24 mouse cellular contexts compared by ENCODE assay signal in the genomic region with DNA sequence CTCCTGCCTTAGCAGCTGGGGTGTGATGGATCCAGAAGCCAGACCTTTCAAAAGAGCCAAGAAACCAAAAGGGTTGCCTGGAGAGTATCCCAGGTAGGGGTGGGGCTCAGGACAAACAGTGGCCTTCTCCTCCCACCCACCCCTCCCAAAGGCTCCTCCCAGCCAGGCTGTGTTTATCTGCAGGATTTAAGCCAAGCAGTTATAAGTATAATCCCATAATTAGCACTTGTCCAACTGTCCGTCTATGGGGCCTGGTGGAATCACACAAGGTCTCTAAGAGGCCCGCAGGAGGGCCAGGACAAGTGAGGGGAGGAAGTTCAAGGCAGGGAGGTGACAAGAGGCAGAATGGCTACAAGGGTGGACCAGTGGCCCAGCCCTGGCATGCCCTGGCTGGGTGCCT. TPM values are rescaled to one million over a fixed set of nuclear protein-coding genes. Genes with fewer than 3 reads are reported as not detected.
DNase-seq lines count a peak whose midpoint lies in the region; ATAC-seq lines count a peak whose summit lies in the region.
"Had no signal": no experiment of that assay in that cellular context is flagged by ENCODE, and none has a peak within 500 bp of the region (broad histone marks: within the 10 kb centered on the region; RNA-seq: fewer than 3 reads in every experiment).

No protein-coding gene starts in this region.

- WGBS in limb, embryonic 10.5 days = 68% methylated on average over 2 of the region's 2 CpGs
- WGBS in hindbrain, embryonic 16.5 days = 67% methylated on average over 2 of the region's 2 CpGs

- intact Hi-C loops in heart, postnatal 14 days (cut with DNase I) = no loop called here

- no peak overlapping the region for H3K4me3 ChIP-seq in limb, embryonic 10.5 days
- H3K4me3 ChIP-seq in hindbrain, embryonic 16.5 days (ENCODE audit: low read length) = no peak overlapping the region

- peak; percentile 64 for DNase-seq in retina, postnatal 1 day
- no peak for DNase-seq in retina, embryonic 14.5 days (ENCODE audit: low spot score)
- no peak for DNase-seq in limb, embryonic 10.5 days (ENCODE audit: low spot score)
- DNase-seq in retina, postnatal 7 days (ENCODE audit: low read depth, low spot score) = peak; percentile 53
- DNase-seq in heart, postnatal 14 days = no peak
- DNase-seq: adrenal gland, adult 2 months; adrenal gland, adult 8-10 months; adrenal gland, postnatal 10 days; adrenal gland, postnatal 14 days; adrenal gland, postnatal 25 days; adrenal gland, postnatal 36 days; B cell, adult 2 months; cerebellum, adult 11 months; cerebellum, adult 11-12 months; cerebellum, adult 18-20 months had no signal

- H3K9ac ChIP-seq in hindbrain, embryonic 16.5 days (ENCODE audit: low read depth, low read length) = no peak overlapping the region

- H3K4me1 ChIP-seq in limb, embryonic 10.5 days = peaks cover 3% of the 10 kb centered on the region; the same call in 1 of the 2 replicates
- H3K4me1 ChIP-seq in hindbrain, embryonic 16.5 days (ENCODE audit: control insufficient read depth, insufficient read depth, low read depth, low read length) = no peaks in the 10 kb centered on the region

- H3K9me3 ChIP-seq in limb, embryonic 10.5 days (replicated peaks) = no peaks in the 10 kb centered on the region
- H3K9me3 ChIP-seq in hindbrain, embryonic 16.5 days (ENCODE audit: control insufficient read depth, low read length) = no peaks in the 10 kb centered on the region

- H3K27ac ChIP-seq in limb, embryonic 10.5 days = 0 out of 2 replicates have a peak overlapping the region, but pooled peaks have one; percentile 22
- H3K27ac ChIP-seq in hindbrain, embryonic 16.5 days (ENCODE audit: low read depth, low read length) = no peak overlapping the region

- H3K27me3 ChIP-seq in limb, embryonic 10.5 days (ENCODE audit: low read depth, poor library complexity, severe bottlenecking) = peaks cover 24% of the 10 kb centered on the region
- H3K27me3 ChIP-seq in hindbrain, embryonic 16.5 days (replicated peaks; ENCODE audit: control insufficient read depth, insufficient read depth, low read length) = no peaks in the 10 kb centered on the region

- H3K36me3 ChIP-seq in limb, embryonic 10.5 days = no peaks in the 10 kb centered on the region
- no peaks in the 10 kb centered on the region for H3K36me3 ChIP-seq in hindbrain, embryonic 16.5 days (ENCODE audit: control insufficient read depth, insufficient read depth, low read length)
- H3K36me3 ChIP-seq: G1E had no signal

- ATAC-seq in hindbrain, embryonic 16.5 days = no peak
- ATAC-seq: activated CD4-positive, CD25-positive, alpha-beta regulatory T cell, adult 4 months; CD4-positive, CD25-positive, alpha-beta regulatory T cell, adult 4 months; Patski had no signal

- H3K4me2 ChIP-seq in hindbrain, embryonic 16.5 days (ENCODE audit: low read length) = no peak overlapping the region

RNA-seq across cellular contexts. Expression of a gene that starts 6.7 kb away (rescaled TPM):
- polyA plus RNA-seq in limb, embryonic 10.5 days (2016; fragmentation: Nextera tagmentation; extraction: Ambion mirVana) = 0.13 TPM in 1 of 2 replicates, not detected in the other
- polyA plus RNA-seq in hindbrain, embryonic 16.5 days (2015; fragmentation: Nextera tagmentation; extraction: Ambion mirVana) = 0.55 and 0.69 TPM in 2 replicates
- total RNA-seq in heart, postnatal 14 days (2021) = 1 to 10 TPM in 1 of 2 experiments, under 1 TPM in 1; 0.27 to 1.3 TPM
- total RNA-seq: G1E, MEL had no signal
- polyA plus RNA-seq: CD4-positive, CD25-positive, alpha-beta regulatory T cell, adult 4 months; G1E had no signal

RNA-seq across cellular contexts. Expression of a gene that starts 23.8 kb away (rescaled TPM):
- 0.14 TPM in 1 of 2 replicates, not detected in the other for polyA plus RNA-seq in limb, embryonic 10.5 days (2016; fragmentation: Nextera tagmentation; extraction: Ambion mirVana)
- 22.4 and 24.2 TPM in 2 replicates for polyA plus RNA-seq in hindbrain, embryonic 16.5 days (2015; fragmentation: Nextera tagmentation; extraction: Ambion mirVana)
- under 1 TPM in 1 of 2 experiments, not detected in 1; 0.12 TPM for total RNA-seq in heart, postnatal 14 days (2021)
- total RNA-seq: adrenal gland, adult 18-20 months; adrenal gland, adult 2 months; adrenal gland, adult 8-10 months; adrenal gland, postnatal 14 days; adrenal gland, postnatal 25 days; adrenal gland, postnatal 36 days; CH12.LX; MEL had no signal
- polyA plus RNA-seq: activated CD4-positive, CD25-positive, alpha-beta regulatory T cell, adult 4 months; CD4-positive, CD25-positive, alpha-beta regulatory T cell, adult 4 months; G1E had no signal

RNA-seq across cellular contexts. Expression of a gene that starts 26.8 kb away (rescaled TPM):
- not detected in 2 replicates for polyA plus RNA-seq in limb, embryonic 10.5 days (2016; fragmentation: Nextera tagmentation; extraction: Ambion mirVana)
- not detected in 2 replicates for polyA plus RNA-seq in hindbrain, embryonic 16.5 days (2015; fragmentation: Nextera tagmentation; extraction: Ambion mirVana)
- total RNA-seq in heart, postnatal 14 days (2021) = not detected
- total RNA-seq: adrenal gland, adult 18-20 months; adrenal gland, adult 2 months; adrenal gland, adult 8-10 months; adrenal gland, postnatal 10 days; adrenal gland, postnatal 14 days; adrenal gland, postnatal 25 days; adrenal gland, postnatal 36 days; CH12.LX; MEL had no signal
- polyA plus RNA-seq: activated CD4-positive, CD25-positive, alpha-beta regulatory T cell, adult 4 months; adrenal gland, adult 2 months; C2C12; CD4-positive, CD25-positive, alpha-beta regulatory T cell, adult 4 months; G1E had no signal

RNA-seq across cellular contexts. Expression of a gene that starts 44.7 kb away (rescaled TPM):
- 0.13 and 0.39 TPM in 2 replicates for polyA plus RNA-seq in limb, embryonic 10.5 days (2016; fragmentation: Nextera tagmentation; extraction: Ambion mirVana)
- polyA plus RNA-seq in hindbrain, embryonic 16.5 days (2015; fragmentation: Nextera tagmentation; extraction: Ambion mirVana) = 2.5 and 3.0 TPM in 2 replicates
- under 1 TPM; 0.27 to 0.60 TPM for total RNA-seq in heart, postnatal 14 days (2021)
- total RNA-seq: G1E, MEL had no signal
- polyA plus RNA-seq: activated CD4-positive, CD25-positive, alpha-beta regulatory T cell, adult 4 months; CD4-positive, CD25-positive, alpha-beta regulatory T cell, adult 4 months; G1E had no signal

Comparison
In these comparisons a context has a peak if more than half of its experiments do, and no peak if none do; other contexts are left out.
1. DNase-seq: peak in retina, postnatal 1 day (single experiment) and retina, postnatal 7 days (single experiment); none in retina, embryonic 14.5 days (single experiment), limb, embryonic 10.5 days (single experiment) and heart, postnatal 14 days (0 of 2).
2. RNA of a gene that starts 23.8 kb away (polyA plus RNA-seq): 22.4 to 24.2 TPM in hindbrain, embryonic 16.5 days; 0.14 TPM in limb, embryonic 10.5 days; every median in the first group is over 10 times any median in the second.